Mouse (Mus musculus): Measurements from ENCODE around the gene Arrdc1. TPM values are rescaled to one million over a fixed set of nuclear protein-coding genes. Genes with fewer than 3 reads are reported as not detected.
"Not testable (repeated sequence)": the region's sequence is repeated elsewhere in the genome, so short reads cannot be mapped to it uniquely, and the experiment has no call there.

Gene Arrdc1
- total RNA-seq (2014; fragmentation: Nextera tagmentation) (46.0 and 82.7 TPM in 2 replicates), total RNA-seq (2017) (57.3 and 68.1 TPM in 2 replicates)

GRCm38 (mm10) chr2:24935057-24935796 is at the start of gene Arrdc1:
Gene Arrdc1 (minus strand): TSS chr2:24935252.
- peak; percentile 87 for ATAC-seq (replicated peaks; ENCODE audit: poor library complexity, severe bottlenecking)

- peak; percentile 47 for ATAC-seq (replicated peaks; ENCODE audit: poor library complexity, severe bottlenecking)
These were observed 41.9 kb upstream of the Arrdc1 start for GRCm38 (mm10) chr2:24976960-24977359.

GRCm38 (mm10) chr2:24975704-24976297 is 40.7 kb upstream of the Arrdc1 start, which contains the start of gene Pnpla7:
Gene Pnpla7 (plus strand): TSS chr2:24976033.
- ATAC-seq (replicated peaks; ENCODE audit: poor library complexity, severe bottlenecking): peak; percentile 66

GRCm38 (mm10) chr2:24974906-24975703 is 40.1 kb upstream of the Arrdc1 start, which contains the start of gene Mrpl41:
Gene Mrpl41 (minus strand): TSS chr2:24975098.
- ATAC-seq (replicated peaks; ENCODE audit: poor library complexity, severe bottlenecking): peak; percentile 75

- ATAC-seq (replicated peaks; ENCODE audit: poor library complexity, severe bottlenecking): not testable (repeated sequence)
These were observed 39.4 kb upstream of the Arrdc1 start for GRCm38 (mm10) chr2:24974452-24974851.

- ATAC-seq (replicated peaks; ENCODE audit: poor library complexity, severe bottlenecking): no peak
These were observed 35.3 kb upstream of the Arrdc1 start for GRCm38 (mm10) chr2:24970386-24970785.

GRCm38 (mm10) chr2:24962304-24963000 is 27.4 kb upstream of the Arrdc1 start, which contains the start of gene Dph7:
Gene Dph7 (plus strand): TSS chr2:24962400.
- ATAC-seq (replicated peaks; ENCODE audit: poor library complexity, severe bottlenecking): peak; percentile 99

- ATAC-seq (replicated peaks; ENCODE audit: poor library complexity, severe bottlenecking): no peak
These were observed 25.9 kb upstream of the Arrdc1 start for GRCm38 (mm10) chr2:24960910-24961309.

GRCm38 (mm10) chr2:24952537-24953055 is 17.5 kb upstream of the Arrdc1 start:
- ATAC-seq (replicated peaks; ENCODE audit: poor library complexity, severe bottlenecking): no peak

GRCm38 (mm10) chr2:24950189-24950535 is 15.1 kb upstream of the Arrdc1 start:
- peak; percentile 21 for ATAC-seq (replicated peaks; ENCODE audit: poor library complexity, severe bottlenecking)

GRCm38 (mm10) chr2:24949421-24950188 is 14.6 kb upstream of the Arrdc1 start, which contains the start of gene Zmynd19:
Gene Zmynd19 (plus strand): TSS chr2:24949792.
- peak; percentile 98 for ATAC-seq (replicated peaks; ENCODE audit: poor library complexity, severe bottlenecking)

- ATAC-seq (replicated peaks; ENCODE audit: poor library complexity, severe bottlenecking): peak; percentile 68
These were observed 9.3 kb upstream of the Arrdc1 start for GRCm38 (mm10) chr2:24944304-24944703.

GRCm38 (mm10) chr2:24942092-24942491 is 7.0 kb upstream of the Arrdc1 start:
- no peak for ATAC-seq (replicated peaks; ENCODE audit: poor library complexity, severe bottlenecking)

- peak; percentile 61 for ATAC-seq (replicated peaks; ENCODE audit: poor library complexity, severe bottlenecking)
These were observed 550 bp downstream of the Arrdc1 start for GRCm38 (mm10) chr2:24934441-24934963.

GRCm38 (mm10) chr2:24929593-24929992 is 5.5 kb downstream of the Arrdc1 start:
- ATAC-seq (replicated peaks; ENCODE audit: poor library complexity, severe bottlenecking): no peak

- ATAC-seq (replicated peaks; ENCODE audit: poor library complexity, severe bottlenecking): no peak
These were observed 5.9 kb downstream of the Arrdc1 start for GRCm38 (mm10) chr2:24929119-24929518.

- ATAC-seq (replicated peaks; ENCODE audit: poor library complexity, severe bottlenecking): no peak
These were observed 7.1 kb downstream of the Arrdc1 start for GRCm38 (mm10) chr2:24927810-24928479.

- peak; percentile 77 for ATAC-seq (replicated peaks; ENCODE audit: poor library complexity, severe bottlenecking)
These were observed 8.1 kb downstream of the Arrdc1 start for GRCm38 (mm10) chr2:24926965-24927358.
